Mouse (Mus musculus): ENCODE measurements around the gene Emilin1.

GRCm38 (mm10) chr5:30952551-30952950 is 39.3 kb downstream of the Emilin1 start:
- no peak for TF ChIP-seq CTCF (conservative IDR thresholded peaks at IDR 0.05; ENCODE audit: insufficient read depth, insufficient read length, low read depth, low read length)
- no peak for TF ChIP-seq POLR2A (IDR thresholded peaks at IDR 0.05; ENCODE audit: low read depth, low read length)
